Mouse (Mus musculus) WW6 (cell line): ENCODE results near the gene Dnajc22.
"Not testable (repeated sequence)": the region's sequence is repeated elsewhere in the genome, so short reads cannot be mapped to it uniquely, and the experiment has no call there.

Source experiments
- DNase-seq: peaks from one replicate; pipeline ENCODE4 v3.0.0-alpha.2; 2013; ENCODE audit warnings: low read depth, low spot score

Dnajc22 gene

GRCm38 (mm10) chr15:99092870-99093269 is at the start of gene Dnajc22:
Gene Dnajc22, plus strand, starts transcription at chr15:99093170.
- DNase-seq: no peak

GRCm38 (mm10) chr15:99044854-99045253 is 48.1 kb upstream of the Dnajc22 start:
- no peak for DNase-seq

- not testable (repeated sequence) for DNase-seq
Observed at GRCm38 (mm10) chr15:99045734-99046133, 47.2 kb upstream of the Dnajc22 start.

GRCm38 (mm10) chr15:99049473-99050253 is 43.3 kb upstream of the Dnajc22 start:
- DNase-seq: no peak

GRCm38 (mm10) chr15:99053373-99053772 is 39.6 kb upstream of the Dnajc22 start:
- DNase-seq: no peak

GRCm38 (mm10) chr15:99055040-99055439 is 37.9 kb upstream of the Dnajc22 start, which contains the start of gene Prph:
Gene Prph, plus strand, starts transcription at chr15:99055174.
- no peak for DNase-seq

- no peak for DNase-seq
Observed at GRCm38 (mm10) chr15:99055511-99055961, 37.4 kb upstream of the Dnajc22 start.

GRCm38 (mm10) chr15:99056332-99056731 is 36.6 kb upstream of the Dnajc22 start:
- peak; percentile 80 for DNase-seq

- no peak for DNase-seq
Observed at GRCm38 (mm10) chr15:99065557-99066165, 27.3 kb upstream of the Dnajc22 start.

GRCm38 (mm10) chr15:99071988-99072387 is 21.0 kb upstream of the Dnajc22 start:
- DNase-seq: no peak

- no peak for DNase-seq
Observed at GRCm38 (mm10) chr15:99074019-99074599, 18.9 kb upstream of the Dnajc22 start, which contains the start of gene Troap. Gene Troap, plus strand, starts transcription at chr15:99074575.

- no peak for DNase-seq
Observed at GRCm38 (mm10) chr15:99074600-99075333, 18.2 kb upstream of the Dnajc22 start.

GRCm38 (mm10) chr15:99076011-99076410 is 17.0 kb upstream of the Dnajc22 start:
- not testable (repeated sequence) for DNase-seq

- no peak for DNase-seq
Observed at GRCm38 (mm10) chr15:99078181-99078910, 14.6 kb upstream of the Dnajc22 start.

GRCm38 (mm10) chr15:99079804-99080203 is 13.2 kb upstream of the Dnajc22 start:
- DNase-seq: no peak

- DNase-seq: no peak
Observed at GRCm38 (mm10) chr15:99082322-99082721, 10.6 kb upstream of the Dnajc22 start.

- no peak for DNase-seq
Observed at GRCm38 (mm10) chr15:99082840-99083239, 10.1 kb upstream of the Dnajc22 start.

- DNase-seq: no peak
Observed at GRCm38 (mm10) chr15:99083258-99083657, 9.7 kb upstream of the Dnajc22 start.

- DNase-seq: no peak
Observed at GRCm38 (mm10) chr15:99083867-99084557, 9.0 kb upstream of the Dnajc22 start.

- no peak for DNase-seq
Observed at GRCm38 (mm10) chr15:99084618-99085017, 8.4 kb upstream of the Dnajc22 start.
